Mouse (Mus musculus) heart, adult 2 months (tissue): ENCODE measurements around the gene Suds3.

ENCODE experiments used
- CTCF ChIP-seq: fragments of 200-600 bp; IDR thresholded peaks from 2 replicates; pipeline ENCODE4 v1.8.1; 2022; ENCODE audit warnings: antibody characterized with exemption, mild to moderate bottlenecking, moderate library complexity
- EP300 ChIP-seq: fragments of 200-500 bp; IDR thresholded peaks from 2 replicates; pipeline ENCODE4 v1.6.1; 2011; ENCODE audit warnings: low read depth, low read length, control low read depth; ENCODE audit not compliant: insufficient read depth
- POLR2A ChIP-seq: fragments of 200-500 bp; IDR thresholded peaks from 2 replicates; pipeline ENCODE4 v1.6.1; 2011; ENCODE audit warnings: mild to moderate bottlenecking, low read depth, low read length, control low read depth; ENCODE audit not compliant: insufficient read depth

- TF ChIP-seq CTCF (no peak), POLR2A (no peak), EP300 (no peak)
Measured at GRCm38 (mm10) chr5:117121657-117122056, 5.7 kb upstream of the Suds3 start.
